Mouse (Mus musculus) liver, embryonic 15.5 days (tissue): ENCODE measurements around the gene Myl9. TPM values are rescaled to one million over a fixed set of nuclear protein-coding genes. Genes with fewer than 3 reads are reported as not detected.
"Not testable (repeated sequence)": the region's sequence is repeated elsewhere in the genome, so short reads cannot be mapped to it uniquely, and the experiment has no call there.

Experiments used
- ATAC-seq: fragments of 200-750 bp; cut with Nextera tagmentation; 2 replicates; pipeline ENCODE4 v1.8.0; 2017; ENCODE audit warnings: moderate number of reproducible peaks, mild to moderate bottlenecking, moderate library complexity; ENCODE audit not compliant: insufficient read depth
- H3K27ac ChIP-seq: fragments of 300-500 bp; sonication (generic); replicated peaks from 2 replicates; pipeline ENCODE4 v1.5.1; 2015; ENCODE audit warnings: mild to moderate bottlenecking, inconsistent platforms
- H3K27me3 ChIP-seq: fragments of 300-500 bp; sonication (generic); 2 replicates; pipeline ENCODE4 v1.6.1; 2015; ENCODE audit warnings: mild to moderate bottlenecking, inconsistent platforms
- H3K36me3 ChIP-seq: fragments of 300-500 bp; sonication (generic); replicated peaks from 2 replicates; pipeline ENCODE4 v1.6.1; 2015; ENCODE audit warnings: moderate library complexity, mild to moderate bottlenecking, inconsistent platforms
- H3K4me1 ChIP-seq: fragments of 300-500 bp; sonication (generic); replicated peaks from 2 replicates; pipeline ENCODE4 v1.6.1; 2015; ENCODE audit warnings: inconsistent platforms
- H3K4me2 ChIP-seq: fragments of 300-500 bp; sonication (generic); 2 replicates; pipeline ENCODE4 v1.6.1; 2015; ENCODE audit warnings: moderate library complexity, mild to moderate bottlenecking, inconsistent platforms
- H3K4me3 ChIP-seq: fragments of 300-500 bp; sonication (generic); replicated peaks from 2 replicates; pipeline ENCODE4 v1.5.1; 2015; ENCODE audit warnings: mild to moderate bottlenecking, inconsistent platforms
- H3K9ac ChIP-seq: fragments of 300-500 bp; sonication (generic); 2 replicates; pipeline ENCODE4 v1.6.1; 2015; ENCODE audit warnings: moderate library complexity, mild to moderate bottlenecking, inconsistent platforms
- H3K9me3 ChIP-seq: fragments of 300-500 bp; sonication (generic); replicated peaks from 2 replicates; pipeline ENCODE4 v1.6.1; 2016; ENCODE audit warnings: inconsistent platforms
- WGBS: fragments of 180-500 bp; shearing (Covaris S2); methylation state at CpG from one replicate; pipeline ENCODE4 v1.1.7; 2015; ENCODE audit warnings: mixed read lengths; ENCODE audit not compliant: insufficient replicate concordance; 5-methylcytosine and 5-hydroxymethylcytosine counted together
- polyA plus RNA-seq: library from polyadenylated mRNA; unstranded; fragments of >200 nt; fragmentation: Nextera tagmentation; extraction: Ambion mirVana; gene quantifications from 2 replicates; pipeline ENCODE4 v1.2.1, GENCODE M21; 2015

Myl9 gene
- polyA plus RNA-seq, 1 experiment from 2014 or later = 48.1 TPM

- ATAC-seq, H3K9ac ChIP-seq, H3K9me3 ChIP-seq, H3K27ac ChIP-seq, H3K27me3 ChIP-seq, H3K4me2 ChIP-seq, H3K36me3 ChIP-seq, H3K4me3 ChIP-seq: not testable (repeated sequence)
- peaks cover 42% of the 10 kb centered on the region for H3K4me1 ChIP-seq
These were observed 11.1 kb downstream of the Myl9 start for GRCm38 (mm10) chr2:156786369-156786768.

DNA sequence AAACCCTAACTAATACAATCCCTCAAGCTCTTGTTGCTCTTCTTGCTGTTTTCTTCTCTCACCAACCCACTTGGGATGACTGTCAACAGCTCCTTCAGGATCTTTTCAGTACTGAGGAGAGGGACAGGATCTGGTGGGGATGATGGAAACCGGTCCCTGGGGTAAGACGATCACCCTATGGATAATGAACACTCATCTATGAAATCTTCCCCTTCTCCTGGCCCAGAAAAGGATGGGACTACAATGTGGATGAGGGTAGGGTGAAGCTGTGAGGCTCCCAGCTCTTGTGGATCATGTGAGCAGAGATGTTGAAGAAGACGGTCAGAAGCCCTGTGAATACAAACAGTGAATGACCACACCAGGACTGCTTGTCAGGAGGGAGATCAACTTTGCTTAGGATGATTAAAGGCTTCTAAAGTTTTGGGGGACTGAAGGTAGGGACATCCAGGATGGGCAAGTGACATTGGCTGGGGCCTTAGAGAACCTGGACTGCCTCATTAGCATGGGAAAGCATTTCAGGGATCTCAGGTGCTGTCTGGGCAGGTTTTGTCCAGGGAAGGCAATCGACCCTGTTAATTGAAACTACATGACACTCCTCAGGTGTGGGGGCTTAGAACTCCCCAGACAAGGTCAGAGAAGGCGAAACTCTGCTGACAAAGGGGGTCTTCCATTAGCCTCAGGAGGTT, 12.0 kb downstream of the Myl9 start:
- ATAC-seq = no peak
- 64% methylated on average over 5 of the region's 5 CpGs for WGBS
- H3K27ac ChIP-seq = no peak overlapping the region

GRCm38 (mm10) chr2:156787776-156788105, 12.5 kb downstream of the Myl9 start:
- Histone ChIP-seq H3K4me3 (no peak overlapping the region), H3K9me3 (no peaks in the 10 kb centered on the region), H3K4me2 (no peak overlapping the region), H3K4me1 (peaks cover 29% of the 10 kb centered on the region), H3K36me3 (no peaks in the 10 kb centered on the region), H3K9ac (no peak overlapping the region), H3K27me3 (no peaks in the 10 kb centered on the region), H3K27ac (no peak overlapping the region)
- WGBS = 32% methylated on average over 3 of the region's 3 CpGs
- no peak for ATAC-seq

More for the DNA sequence above, 12.0 kb downstream of the Myl9 start:
- H3K4me2 ChIP-seq = no peak overlapping the region
- H3K9ac ChIP-seq = no peak overlapping the region
- H3K4me3 ChIP-seq = no peak overlapping the region
- H3K4me1 ChIP-seq = peaks cover 34% of the 10 kb centered on the region
- no peaks in the 10 kb centered on the region for H3K36me3 ChIP-seq
- H3K27me3 ChIP-seq = no peaks in the 10 kb centered on the region
- no peaks in the 10 kb centered on the region for H3K9me3 ChIP-seq

- no peak overlapping the region for H3K4me2 ChIP-seq
- H3K9me3 ChIP-seq = no peaks in the 10 kb centered on the region
- H3K36me3 ChIP-seq = no peaks in the 10 kb centered on the region
- WGBS = 65% methylated on average over 1 of the region's 1 CpGs
- ATAC-seq = no peak
- no peak overlapping the region for H3K9ac ChIP-seq
- H3K4me1 ChIP-seq = peaks cover 18% of the 10 kb centered on the region
- H3K4me3 ChIP-seq = no peak overlapping the region
- H3K27me3 ChIP-seq = no peaks in the 10 kb centered on the region
- H3K27ac ChIP-seq = no peak overlapping the region
These were observed 13.6 kb downstream of the Myl9 start for GRCm38 (mm10) chr2:156788836-156789235.

GRCm38 (mm10) chr2:156798516-156798915, 23.3 kb downstream of the Myl9 start:
- H3K4me2 ChIP-seq = no peak overlapping the region
- no peak overlapping the region for H3K27ac ChIP-seq
- no peak overlapping the region for H3K4me3 ChIP-seq
- H3K4me1 ChIP-seq = peaks cover 10% of the 10 kb centered on the region
- no peak for ATAC-seq
- no peaks in the 10 kb centered on the region for H3K27me3 ChIP-seq
- no peaks in the 10 kb centered on the region for H3K36me3 ChIP-seq
- no peak overlapping the region for H3K9ac ChIP-seq
- 0 out of 2 replicates have a peak, but pooled peaks cover 6% of the 10 kb centered on the region for H3K9me3 ChIP-seq
- 83% methylated on average over 1 of the region's 1 CpGs for WGBS

GRCm38 (mm10) chr2:156801045-156801444, 25.8 kb downstream of the Myl9 start:
- Histone ChIP-seq H3K4me1 (peaks cover 13% of the 10 kb centered on the region), H3K4me3 (no peak overlapping the region), H3K36me3 (no peaks in the 10 kb centered on the region), H3K27me3 (no peaks in the 10 kb centered on the region), H3K9me3 (0 out of 2 replicates have a peak, but pooled peaks cover 6% of the 10 kb centered on the region), H3K9ac (no peak overlapping the region), H3K4me2 (no peak overlapping the region), H3K27ac (no peak overlapping the region)
- WGBS = 63% methylated on average over 4 of the region's 4 CpGs
- no peak for ATAC-seq

GRCm38 (mm10) chr2:156802116-156802515, 26.9 kb downstream of the Myl9 start:
- not testable (repeated sequence) for H3K4me3 ChIP-seq, H3K27ac ChIP-seq, H3K36me3 ChIP-seq, ATAC-seq, H3K4me2 ChIP-seq, H3K27me3 ChIP-seq, H3K9me3 ChIP-seq, H3K9ac ChIP-seq
- 34% methylated on average over 9 of the region's 9 CpGs for WGBS
- H3K4me1 ChIP-seq = peaks cover 13% of the 10 kb centered on the region

DNA sequence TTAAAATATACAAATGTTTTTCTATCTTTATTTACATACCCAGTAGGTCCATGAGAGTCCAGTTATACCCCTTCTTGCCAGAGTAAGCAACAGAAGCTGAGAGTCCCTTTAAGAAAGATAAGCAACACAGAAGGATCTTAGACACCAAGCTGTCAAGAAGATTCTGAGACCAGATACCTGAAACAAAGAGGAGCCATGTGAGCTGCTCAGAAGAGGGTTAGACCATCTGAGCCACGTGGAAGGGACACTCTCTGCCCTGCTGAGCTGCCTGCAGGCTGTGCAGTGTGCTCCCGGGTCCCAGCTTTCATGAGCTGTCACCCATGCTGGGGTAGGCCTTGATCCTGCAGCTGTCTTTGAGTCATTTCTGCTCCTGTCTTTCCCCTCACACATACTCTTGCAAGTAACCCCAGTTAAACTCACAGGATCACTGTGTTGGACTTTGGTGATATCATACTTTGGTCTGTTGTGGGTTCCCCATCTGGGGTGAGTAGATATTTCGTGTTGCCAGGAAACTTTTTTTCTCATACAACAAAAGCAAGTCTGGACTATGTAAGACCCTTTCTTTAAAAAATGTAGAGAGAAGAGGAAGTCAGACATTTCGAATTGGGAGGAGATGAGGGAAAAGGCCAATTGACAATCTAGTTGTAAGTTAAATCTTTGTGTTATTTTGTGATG, 28.6 kb downstream of the Myl9 start:
- H3K4me1 ChIP-seq = peaks cover 13% of the 10 kb centered on the region
- ATAC-seq = no peak
- H3K27me3 ChIP-seq = no peaks in the 10 kb centered on the region
- H3K9me3 ChIP-seq = no peaks in the 10 kb centered on the region
- no peak overlapping the region for H3K4me3 ChIP-seq
- no peak overlapping the region for H3K9ac ChIP-seq
- H3K27ac ChIP-seq = no peak overlapping the region
- no peak overlapping the region for H3K4me2 ChIP-seq
- WGBS = 23% methylated on average over 4 of the region's 4 CpGs
- H3K36me3 ChIP-seq = no peaks in the 10 kb centered on the region

DNA sequence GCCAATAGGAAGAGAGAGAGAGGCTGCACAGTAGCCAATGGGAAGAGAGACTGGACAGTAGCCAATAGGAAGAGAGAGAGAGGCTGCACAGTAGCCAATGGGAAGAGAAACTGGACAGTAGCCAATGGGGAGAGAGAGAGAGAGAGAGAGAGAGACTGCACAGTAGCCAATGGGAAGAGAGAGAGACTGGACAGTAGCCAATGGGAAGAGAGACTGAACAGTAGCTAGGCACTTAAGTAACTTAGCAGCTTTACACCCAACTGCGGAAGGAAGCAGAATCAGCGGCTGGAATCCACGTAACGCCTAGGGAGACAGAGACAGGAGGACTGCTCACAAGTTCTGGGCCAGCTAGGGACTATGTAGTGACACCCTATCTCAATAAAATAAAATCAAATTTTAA, 29.4 kb downstream of the Myl9 start:
- H3K9me3 ChIP-seq = no peaks in the 10 kb centered on the region
- H3K4me1 ChIP-seq = peaks cover 13% of the 10 kb centered on the region
- WGBS = 92% methylated on average over 4 of the region's 4 CpGs
- no peak for ATAC-seq
- H3K36me3 ChIP-seq = no peaks in the 10 kb centered on the region
- H3K4me2 ChIP-seq = no peak overlapping the region
- H3K27me3 ChIP-seq = no peaks in the 10 kb centered on the region
- no peak overlapping the region for H3K4me3 ChIP-seq
- H3K27ac ChIP-seq = no peak overlapping the region
- H3K9ac ChIP-seq = no peak overlapping the region

GRCm38 (mm10) chr2:156806886-156807285, 31.7 kb downstream of the Myl9 start:
- no peaks in the 10 kb centered on the region for H3K9me3 ChIP-seq
- H3K4me2 ChIP-seq = no peak overlapping the region
- no peak overlapping the region for H3K27ac ChIP-seq
- WGBS = 47% methylated on average over 6 of the region's 6 CpGs
- ATAC-seq = no peak
- no peaks in the 10 kb centered on the region for H3K27me3 ChIP-seq
- H3K4me1 ChIP-seq = peaks cover 13% of the 10 kb centered on the region
- H3K36me3 ChIP-seq = no peaks in the 10 kb centered on the region
- H3K9ac ChIP-seq = no peak overlapping the region
- H3K4me3 ChIP-seq = no peak overlapping the region

DNA sequence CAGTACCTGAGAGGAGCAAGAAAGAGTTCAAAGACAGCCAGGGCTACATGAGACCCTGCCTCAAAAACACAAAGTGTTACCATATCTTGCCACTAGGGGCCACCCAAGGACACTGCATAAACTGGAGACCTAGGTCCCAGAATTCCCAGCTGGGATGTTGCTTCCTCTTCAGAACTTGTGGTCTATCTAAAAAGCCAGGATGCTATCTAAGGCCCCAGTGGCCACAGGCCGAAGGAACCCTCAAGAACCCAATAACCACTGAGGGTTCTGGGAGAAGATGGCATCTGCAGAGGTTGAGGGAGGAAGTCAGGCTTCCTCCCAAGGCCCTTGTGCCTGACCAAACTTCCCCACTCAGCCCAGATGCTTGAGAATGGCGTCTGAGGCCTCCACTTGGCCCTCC, 34.4 kb downstream of the Myl9 start:
- H3K4me1 ChIP-seq = no peaks in the 10 kb centered on the region
- no peak overlapping the region for H3K4me2 ChIP-seq
- 10% methylated on average over 2 of the region's 2 CpGs for WGBS
- H3K27ac ChIP-seq = no peak overlapping the region
- H3K9me3 ChIP-seq = no peaks in the 10 kb centered on the region
- no peaks in the 10 kb centered on the region for H3K27me3 ChIP-seq
- ATAC-seq = no peak
- H3K36me3 ChIP-seq = no peaks in the 10 kb centered on the region
- no peak overlapping the region for H3K9ac ChIP-seq
- H3K4me3 ChIP-seq = no peak overlapping the region

DNA sequence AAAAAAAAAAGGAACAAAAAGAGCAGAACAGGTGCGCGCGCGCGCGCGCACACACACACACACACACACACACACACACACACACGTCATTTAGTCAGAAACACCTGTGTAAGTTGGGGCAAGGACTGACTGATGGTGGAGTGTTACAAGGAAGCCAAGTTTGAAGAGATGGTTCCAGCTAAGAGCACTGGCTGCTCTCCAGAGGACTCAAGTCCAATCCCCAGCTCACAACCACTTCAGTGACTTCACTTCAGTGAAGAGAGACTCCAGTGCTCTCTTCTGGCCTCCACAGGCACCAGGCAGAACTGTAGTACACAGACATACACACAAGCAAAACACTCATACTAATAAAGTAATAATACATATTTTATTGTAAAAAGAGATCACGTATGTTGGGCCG, 35.5 kb downstream of the Myl9 start:
- no peak overlapping the region for H3K27ac ChIP-seq
- H3K27me3 ChIP-seq = 0 out of 2 replicates have a peak, but pooled peaks cover 4% of the 10 kb centered on the region
- H3K9me3 ChIP-seq = no peaks in the 10 kb centered on the region
- no peak overlapping the region for H3K4me2 ChIP-seq
- H3K9ac ChIP-seq = no peak overlapping the region
- no peak overlapping the region for H3K4me3 ChIP-seq
- no peaks in the 10 kb centered on the region for H3K4me1 ChIP-seq
- ATAC-seq = no peak
- no peaks in the 10 kb centered on the region for H3K36me3 ChIP-seq
- 85% methylated on average over 10 of the region's 10 CpGs for WGBS
